Mouse (Mus musculus) G1E (cell line): ENCODE results near the gene Eva1a. TPM values are rescaled to one million over a fixed set of nuclear protein-coding genes. Genes with fewer than 3 reads are reported as not detected.

Source experiments
- ATAC-seq: 2 replicates; pipeline ENCODE4 v1.8.0; 2016; ENCODE audit warnings: mild to moderate bottlenecking; ENCODE audit not compliant: insufficient number of reproducible peaks, poor library complexity, low FRiP score, severe bottlenecking; ENCODE audit errors: extremely low read depth
- DNase-seq: peaks from one replicate; pipeline ENCODE4 v3.0.0; 2012; ENCODE audit warnings: low spot score
- H3K27me3 ChIP-seq: 2 replicates; pipeline ENCODE4 v1.6.1; 2012; ENCODE audit warnings: mild to moderate bottlenecking, low read length, inconsistent platforms; ENCODE audit not compliant: insufficient read depth
- H3K36me3 ChIP-seq: replicated peaks from 2 replicates; pipeline ENCODE3; 2012; ENCODE audit warnings: mild to moderate bottlenecking, inconsistent platforms
- H3K4me1 ChIP-seq: 2 replicates; pipeline ENCODE4 v1.6.1; 2012; ENCODE audit warnings: low read depth, low read length, inconsistent platforms, mixed read lengths; ENCODE audit not compliant: insufficient read depth
- H3K4me3 ChIP-seq: 2 replicates; pipeline ENCODE4 v1.5.1; 2012; ENCODE audit warnings: low read depth, mild to moderate bottlenecking, inconsistent platforms, low read length, moderate library complexity, mixed read lengths
- H3K9me3 ChIP-seq: replicated peaks from 2 replicates; pipeline ENCODE4 v1.6.1; 2012; ENCODE audit warnings: inconsistent platforms
- CTCF ChIP-seq: IDR thresholded peaks from 2 replicates; pipeline ENCODE4 v1.5.1; 2012; ENCODE audit warnings: low read depth, low read length, inconsistent platforms, mixed read lengths
- GATA1 ChIP-seq: IDR thresholded peaks from 2 replicates; pipeline ENCODE4 v1.6.1; 2012; ENCODE audit warnings: borderline replicate concordance, low read length, inconsistent platforms, mixed read lengths
- GATA2 ChIP-seq: IDR thresholded peaks from 2 replicates; pipeline ENCODE4 v1.6.1; 2012; ENCODE audit warnings: low read depth, low read length, inconsistent platforms, borderline replicate concordance
- POLR2AphosphoS5 ChIP-seq: IDR thresholded peaks from 2 replicates; pipeline ENCODE4 v1.6.1; 2012; ENCODE audit warnings: low read depth, low read length, inconsistent platforms; ENCODE audit not compliant: insufficient replicate concordance
- TAL1 ChIP-seq: conservative IDR thresholded peaks from 2 replicates; pipeline ENCODE4 v1.6.1; 2012; ENCODE audit warnings: low read depth, low read length, inconsistent platforms, mixed read lengths
- polyA plus RNA-seq: library from polyadenylated mRNA; stranded (reverse); fragments of >175 nt; gene quantifications from 2 replicates; pipeline ENCODE4 v1.2.3, GENCODE M21; 2012
- total RNA-seq, 2 experiments: library from RNA; stranded (forward) in 1 of 2; stranded (reverse) in 1 of 2; fragments of 200-1000 nt in 1 of 2; fragments of >200 nt in 1 of 2; fragmentation: Nextera tagmentation in 1 of 2; gene quantifications; 2 replicates each; pipeline ENCODE4 v1.2.3; 2014 to 2017

Eva1a gene
- total and polyA plus RNA-seq, 3 experiments = 0.49 TPM; not detected in 2

DNA sequence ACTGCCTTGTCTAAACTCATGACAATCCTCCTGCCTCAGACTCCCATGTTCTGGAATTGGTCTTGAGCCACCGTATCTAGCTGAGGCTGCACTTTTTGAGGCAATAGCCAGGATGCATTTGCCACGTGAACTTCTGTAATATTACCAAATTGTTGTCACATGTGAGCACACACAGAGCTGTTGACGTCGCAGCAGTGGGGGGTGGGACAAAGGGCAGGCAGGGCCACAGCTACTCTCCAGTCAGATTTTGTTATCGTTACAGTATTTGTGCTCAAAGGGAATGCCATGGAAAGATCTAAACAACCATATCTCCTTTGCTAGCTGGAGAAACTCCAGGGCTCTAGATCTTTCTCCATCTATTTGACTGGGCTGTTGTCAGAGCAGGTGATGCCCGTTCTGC lies 1.6 kb upstream of the Eva1a start:
- DNase-seq (no peak), ATAC-seq (no peak)
- H3K4me3 ChIP-seq = no peak overlapping the region
- peaks cover 58% of the 10 kb centered on the region for H3K9me3 ChIP-seq
- TF ChIP-seq GATA1 (no peak), POLR2AphosphoS5 (no peak), TAL1 (no peak), CTCF (no peak), GATA2 (no peak)
- H3K27me3 ChIP-seq = no peaks in the 10 kb centered on the region
- no peaks in the 10 kb centered on the region for H3K36me3 ChIP-seq
- H3K4me1 ChIP-seq = no peaks in the 10 kb centered on the region

GRCm38 (mm10) chr6:82039968-82040367 lies 875 bp upstream of the Eva1a start:
- no peak overlapping the region for H3K4me3 ChIP-seq
- no peak for TF ChIP-seq GATA2
- TF ChIP-seq CTCF = no peak
- TF ChIP-seq TAL1 = no peak
- TF ChIP-seq POLR2AphosphoS5 = no peak
- no peak for TF ChIP-seq GATA1
- no peak for ATAC-seq
- H3K4me1 ChIP-seq = no peaks in the 10 kb centered on the region
- no peaks in the 10 kb centered on the region for H3K27me3 ChIP-seq
- H3K36me3 ChIP-seq = no peaks in the 10 kb centered on the region
- H3K9me3 ChIP-seq = peaks cover 64% of the 10 kb centered on the region
- no peak for DNase-seq

DNA sequence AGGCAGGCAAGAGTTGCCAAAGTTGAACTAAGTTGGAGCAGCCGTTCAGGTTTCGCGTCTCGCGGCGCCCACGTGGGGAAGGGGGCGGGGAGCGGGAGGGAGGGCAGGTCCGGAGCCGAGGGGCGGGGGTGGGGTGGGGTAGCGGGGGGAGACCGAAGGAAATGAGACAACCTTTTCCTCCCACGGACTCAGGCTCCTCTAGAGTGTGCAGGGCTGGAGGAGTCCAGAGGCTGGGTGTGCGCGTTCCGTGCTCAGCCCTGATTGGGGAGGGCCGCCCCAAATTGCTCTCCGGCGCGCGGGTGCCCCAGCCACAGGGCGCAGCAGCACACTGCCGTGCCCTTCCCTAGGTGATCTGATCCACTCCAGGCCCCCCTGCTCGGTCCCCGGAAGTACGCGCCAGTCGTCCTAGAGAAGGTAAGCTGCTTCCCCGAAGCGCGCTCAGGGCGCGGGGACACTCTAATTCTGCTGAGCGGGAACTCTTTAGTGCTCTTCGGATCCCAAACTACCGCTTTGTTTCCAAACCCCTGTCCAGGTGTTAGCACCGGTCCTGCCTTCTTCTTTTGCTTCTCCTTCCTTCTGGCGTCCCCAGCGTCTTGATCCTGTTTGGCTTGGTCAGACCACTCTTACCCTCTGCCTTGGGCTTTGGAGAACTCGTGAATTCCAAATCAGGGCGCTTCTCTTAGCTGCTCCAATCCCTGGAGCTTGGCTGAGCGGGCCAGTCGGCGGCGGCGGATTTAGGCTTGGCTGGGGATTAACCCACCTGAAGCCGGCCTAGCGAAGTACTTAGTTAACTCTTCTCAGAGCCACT lies 849 bp downstream of the Eva1a start:
- TF ChIP-seq CTCF (no peak), GATA1 (no peak), POLR2AphosphoS5 (no peak)
- ATAC-seq (no peak), DNase-seq (no peak)
- no peaks in the 10 kb centered on the region for H3K4me1 ChIP-seq
- peaks cover 80% of the 10 kb centered on the region for H3K9me3 ChIP-seq
- H3K27me3 ChIP-seq = no peaks in the 10 kb centered on the region
- no peak overlapping the region for H3K4me3 ChIP-seq
- no peaks in the 10 kb centered on the region for H3K36me3 ChIP-seq

DNA sequence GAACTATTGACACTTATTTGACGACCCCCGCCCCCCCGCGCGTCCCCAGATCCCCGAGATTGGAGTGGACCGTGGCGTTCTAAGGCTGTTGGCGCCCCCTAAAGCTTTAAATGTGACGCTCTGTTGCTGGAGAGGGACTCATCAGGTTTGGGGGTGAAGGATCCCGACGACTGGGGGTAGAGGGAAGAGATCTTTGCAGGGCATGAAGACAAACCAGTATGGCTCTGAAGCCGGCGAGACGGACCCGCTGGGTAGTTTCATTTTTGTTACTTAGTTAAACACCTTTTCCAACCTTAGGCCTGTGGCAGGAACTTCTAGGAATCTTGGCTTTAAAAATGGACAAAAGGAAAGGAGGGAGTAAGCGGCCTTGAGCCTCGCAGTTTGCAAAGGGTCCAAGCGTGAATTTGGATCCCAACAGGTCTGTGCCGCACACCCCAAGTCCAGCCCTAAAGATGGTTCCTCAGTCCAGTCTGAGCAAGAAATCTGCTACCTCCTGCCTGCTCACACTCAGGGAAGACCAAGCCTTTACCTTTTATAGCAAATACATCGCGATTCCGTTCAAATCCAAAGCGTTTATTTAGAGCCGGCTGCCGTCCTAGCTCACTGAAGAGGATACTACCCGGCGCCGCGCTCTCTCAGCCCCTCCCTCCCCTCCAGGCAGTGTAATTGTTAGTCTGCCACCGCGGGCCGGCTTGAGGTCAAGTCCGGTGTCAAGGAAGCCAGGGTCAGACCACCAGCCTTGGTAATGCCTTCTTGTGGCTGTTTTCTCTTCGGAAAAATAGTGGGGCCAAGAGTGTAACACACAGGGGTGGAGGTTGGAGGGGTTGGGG lies 1.7 kb downstream of the Eva1a start:
- H3K9me3 ChIP-seq = peaks cover 77% of the 10 kb centered on the region

GRCm38 (mm10) chr6:82043634-82044033 lies 2.8 kb downstream of the Eva1a start:
- no peak for ATAC-seq
- peaks cover 75% of the 10 kb centered on the region for H3K9me3 ChIP-seq
- no peaks in the 10 kb centered on the region for H3K36me3 ChIP-seq
- no peak for DNase-seq
- H3K27me3 ChIP-seq = no peaks in the 10 kb centered on the region
- no peaks in the 10 kb centered on the region for H3K4me1 ChIP-seq
- TF ChIP-seq CTCF = no peak
- no peak for TF ChIP-seq TAL1
- no peak for TF ChIP-seq POLR2AphosphoS5
- TF ChIP-seq GATA2 = no peak
- no peak for TF ChIP-seq GATA1
- H3K4me3 ChIP-seq = no peak overlapping the region

More for the DNA sequence above, 1.7 kb downstream of the Eva1a start:
- no peak for ATAC-seq
- no peak for DNase-seq
- H3K4me3 ChIP-seq = no peak overlapping the region
- no peaks in the 10 kb centered on the region for H3K4me1 ChIP-seq
- H3K36me3 ChIP-seq = no peaks in the 10 kb centered on the region
- no peak for TF ChIP-seq POLR2AphosphoS5
- TF ChIP-seq GATA1 = no peak
- no peak for TF ChIP-seq GATA2
- no peak for TF ChIP-seq TAL1
- TF ChIP-seq CTCF = no peak
- no peaks in the 10 kb centered on the region for H3K27me3 ChIP-seq

GRCm38 (mm10) chr6:82044509-82044908 lies 3.7 kb downstream of the Eva1a start:
- H3K4me1 ChIP-seq = no peaks in the 10 kb centered on the region
- H3K9me3 ChIP-seq = peaks cover 77% of the 10 kb centered on the region
- no peak for TF ChIP-seq TAL1
- no peak for TF ChIP-seq GATA1
- no peak for TF ChIP-seq CTCF
- TF ChIP-seq GATA2 = no peak
- TF ChIP-seq POLR2AphosphoS5 = no peak
- DNase-seq (no peak), ATAC-seq (no peak)
- no peaks in the 10 kb centered on the region for H3K27me3 ChIP-seq
- no peaks in the 10 kb centered on the region for H3K36me3 ChIP-seq
- no peak overlapping the region for H3K4me3 ChIP-seq
